Mouse (Mus musculus) lung, adult 2 months (tissue): ENCODE measurements around the gene Thada. TPM values are rescaled to one million over a fixed set of nuclear protein-coding genes. Genes with fewer than 3 reads are reported as not detected.

Source experiments
- DNase-seq: peaks from one replicate; pipeline ENCODE4 v3.0.0; 2022
- H3K4me1 ChIP-seq: fragments of 200-500 bp; 2 replicates; pipeline ENCODE4 v1.6.1; 2011; ENCODE audit warnings: low read length; ENCODE audit not compliant: control insufficient read depth, insufficient read depth
- H3K4me3 ChIP-seq: fragments of 200-500 bp; replicated peaks from 2 replicates; pipeline ENCODE3; 2011; ENCODE audit warnings: low read depth, mild to moderate bottlenecking, control low read depth, low read length; ENCODE audit errors: extremely low read depth
- CTCF ChIP-seq: fragments of 200-500 bp; IDR thresholded peaks from 2 replicates; pipeline ENCODE4 v1.5.1; 2011; ENCODE audit warnings: mild to moderate bottlenecking, low read length, control low read depth; ENCODE audit not compliant: insufficient read depth
- POLR2A ChIP-seq: fragments of 200-500 bp; IDR thresholded peaks from 2 replicates; pipeline ENCODE4 v1.6.1; 2011; ENCODE audit warnings: low read depth, mild to moderate bottlenecking, control low read depth, low read length, borderline replicate concordance; ENCODE audit errors: extremely low read depth
- WGBS: fragments of 180-500 bp; shearing (Covaris S2); methylation state at CpG from one replicate; pipeline ENCODE4 v1.1.7; 2018; 5-methylcytosine and 5-hydroxymethylcytosine counted together
- polyA plus RNA-seq: library from polyadenylated mRNA; depleted of rRNA; stranded (reverse); fragments of >200 nt; gene quantifications from 2 replicates; pipeline ENCODE4 v1.2.3, GENCODE M21; 2012

Thada gene
- polyA plus RNA-seq, 1 experiment: 12.8 TPM

GRCm38 (mm10) chr17:84149566-84149965, 316.4 kb downstream of the Thada start:
- WGBS: 82% methylated on average over 5 of the region's 5 CpGs
- TF ChIP-seq POLR2A (no peak), CTCF (no peak)
- H3K4me1 ChIP-seq: peaks cover 21% of the 10 kb centered on the region
- DNase-seq: no peak
- H3K4me3 ChIP-seq: no peak overlapping the region

- TF ChIP-seq POLR2A: no peak
- Histone ChIP-seq H3K4me1 (peaks cover 24% of the 10 kb centered on the region), H3K4me3 (no peak overlapping the region)
- peak; percentile 67 for DNase-seq
- WGBS: 22% methylated on average over 11 of the region's 11 CpGs
These were observed 317.2 kb downstream of the Thada start for GRCm38 (mm10) chr17:84148499-84149484.

GRCm38 (mm10) chr17:84147183-84148108, 318.6 kb downstream of the Thada start:
- WGBS: 78% methylated on average over 11 of the region's 11 CpGs
- H3K4me1 ChIP-seq: peaks cover 33% of the 10 kb centered on the region
- H3K4me3 ChIP-seq: no peak overlapping the region
- TF ChIP-seq POLR2A (no peak), CTCF (no peak)
- no peak for DNase-seq

- Histone ChIP-seq H3K4me1 (peaks cover 37% of the 10 kb centered on the region), H3K4me3 (no peak overlapping the region)
- TF ChIP-seq CTCF (no peak), POLR2A (no peak)
- 77% methylated on average over 7 of the region's 7 CpGs for WGBS
- DNase-seq: no peak
These were observed 319.4 kb downstream of the Thada start for GRCm38 (mm10) chr17:84146458-84147182.

GRCm38 (mm10) chr17:84145826-84146287, 320.1 kb downstream of the Thada start:
- peaks cover 45% of the 10 kb centered on the region for H3K4me1 ChIP-seq
- TF ChIP-seq CTCF: no peak
- TF ChIP-seq POLR2A: peak; percentile 45; the same call in 1 of the 2 replicates
- DNase-seq: no peak
- no peak overlapping the region for H3K4me3 ChIP-seq
- WGBS: 25% methylated on average over 10 of the region's 10 CpGs

GRCm38 (mm10) chr17:84144762-84145599, 321.0 kb downstream of the Thada start:
- no peak for TF ChIP-seq POLR2A
- TF ChIP-seq CTCF: no peak
- Histone ChIP-seq H3K4me3 (no peak overlapping the region), H3K4me1 (peaks cover 54% of the 10 kb centered on the region)
- DNase-seq: no peak
- WGBS: 84% methylated on average over 5 of the region's 5 CpGs

- TF ChIP-seq CTCF: no peak
- no peak for TF ChIP-seq POLR2A
- no peak overlapping the region for H3K4me3 ChIP-seq
- 72% methylated on average over 3 of the region's 3 CpGs for WGBS
- H3K4me1 ChIP-seq: peaks cover 52% of the 10 kb centered on the region
- DNase-seq: no peak
These were observed 321.9 kb downstream of the Thada start for GRCm38 (mm10) chr17:84144130-84144529.

- no peak for DNase-seq
- WGBS: 36% methylated on average over 12 of the region's 12 CpGs
- TF ChIP-seq POLR2A (no peak), CTCF (no peak)
- H3K4me1 ChIP-seq: peaks cover 45% of the 10 kb centered on the region
- H3K4me3 ChIP-seq: no peak overlapping the region
These were observed 322.7 kb downstream of the Thada start for GRCm38 (mm10) chr17:84143219-84143844.
